Mouse (Mus musculus) ES-E14 (cell line): ENCODE data around the gene Zbtb37.

Experiments used
- CHD2 ChIP-seq: IDR thresholded peaks from 2 replicates; pipeline ENCODE4 v1.6.1; 2014; ENCODE audit warnings: mild to moderate bottlenecking, low read depth, low read length, inconsistent platforms
- HCFC1 ChIP-seq: IDR thresholded peaks from 2 replicates; pipeline ENCODE4 v1.6.1; 2012; ENCODE audit warnings: low read length, inconsistent platforms, borderline replicate concordance; ENCODE audit not compliant: insufficient read depth
- ZC3H11A ChIP-seq: IDR thresholded peaks from 2 replicates; pipeline ENCODE4 v1.6.1; 2012; ENCODE audit warnings: low read depth, mild to moderate bottlenecking, inconsistent platforms, low read length, borderline replicate concordance

- no peak for TF ChIP-seq HCFC1
- TF ChIP-seq CHD2 = no peak
- no peak for TF ChIP-seq ZC3H11A
Observed at GRCm38 (mm10) chr1:160978071-160978735, 56.4 kb downstream of the Zbtb37 start, which contains the start of gene Serpinc1.
